Mouse (Mus musculus): ENCODE measurements around the gene Mettl5.

DNA sequence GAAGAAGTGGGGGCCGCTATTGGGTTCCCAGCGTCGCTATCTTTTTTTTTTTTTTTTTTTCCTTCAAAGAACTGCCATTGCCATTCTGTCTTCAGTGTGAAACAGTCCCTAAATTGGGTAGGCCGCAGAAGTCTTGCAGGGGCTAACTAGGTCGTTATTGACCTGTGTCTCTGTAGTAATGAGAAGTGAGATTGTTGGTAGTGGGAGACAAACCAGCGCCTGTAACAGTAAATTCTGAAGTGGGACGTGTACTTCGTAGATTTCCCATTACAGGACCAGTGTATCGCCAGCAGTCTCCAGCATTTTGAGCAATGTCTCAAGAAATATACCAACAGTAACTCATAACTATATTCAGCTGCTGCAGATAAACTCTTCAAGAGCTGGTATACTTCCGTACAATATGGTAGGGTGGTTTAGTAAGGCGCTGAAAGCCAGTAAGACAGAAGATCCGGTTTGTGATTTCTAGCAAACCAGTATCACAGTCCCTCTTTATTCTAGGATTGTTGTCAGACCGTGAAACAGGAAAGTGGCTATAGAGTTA is 23.2 kb downstream of the Mettl5 start:
- TF ChIP-seq POLR2A (IDR thresholded peaks at IDR 0.05; ENCODE audit: low read depth, low read length) (no peak), CTCF (IDR thresholded peaks at IDR 0.05; ENCODE audit: extremely low read depth, insufficient read length, insufficient replicate concordance, low read depth, low read length) (no peak)
